Mouse (Mus musculus) ES-CJ7 (cell line): Measurements from ENCODE around the gene Trim80.
A peak's percentile ranks its signal among the peaks of the same experiment; 100 is the strongest.

ENCODE experiments used
- DNase-seq: peaks from one replicate; pipeline ENCODE4 v3.0.0; 2011; ENCODE audit warnings: low read depth, low spot score

Trim80 gene

DNA sequence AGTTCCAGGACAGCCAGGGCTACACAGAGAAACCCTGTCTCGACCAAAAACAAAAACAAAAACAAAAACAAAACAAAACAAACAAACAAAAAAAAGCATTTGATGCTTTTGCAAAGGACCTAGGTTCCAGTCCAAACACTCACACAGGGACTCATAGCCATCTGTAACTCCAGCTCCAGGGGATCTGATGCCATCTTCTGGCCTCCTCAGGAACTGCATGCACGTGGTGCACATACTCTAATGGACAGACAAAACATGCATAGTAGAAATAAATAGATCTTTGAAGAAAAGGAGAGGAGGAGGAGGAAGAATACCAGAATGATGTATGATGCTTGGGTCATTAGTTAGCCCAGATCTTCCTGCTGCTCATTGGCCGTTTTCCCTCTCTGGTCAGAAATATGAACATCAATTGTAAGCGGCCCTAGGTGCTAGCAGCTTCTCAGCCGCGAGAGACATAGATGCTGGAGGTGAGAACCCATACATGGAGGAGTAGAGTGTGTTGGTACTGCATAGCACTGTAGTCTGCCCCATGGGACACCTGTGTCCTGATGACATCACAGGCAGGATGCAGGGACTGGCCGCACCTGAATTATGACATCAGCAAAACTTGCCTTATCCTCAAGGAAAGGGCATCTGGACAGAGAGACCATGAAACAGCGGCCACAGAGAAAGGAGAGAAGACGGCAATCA is at the start of gene Trim80:
Gene Trim80, plus strand, starts transcription at position 640 of the 690 bp plus-strand sequence.
- peak; percentile 66 for DNase-seq

GRCm38 (mm10) chr11:115391358-115391757 is 49.0 kb upstream of the Trim80 start:
- DNase-seq: no peak

- peak; percentile 86 for DNase-seq
Observed at GRCm38 (mm10) chr11:115393721-115394325, 46.5 kb upstream of the Trim80 start.

GRCm38 (mm10) chr11:115398085-115398484 is 42.3 kb upstream of the Trim80 start:
- DNase-seq: no peak

GRCm38 (mm10) chr11:115400126-115400525 is 40.2 kb upstream of the Trim80 start:
- DNase-seq: no peak

DNA sequence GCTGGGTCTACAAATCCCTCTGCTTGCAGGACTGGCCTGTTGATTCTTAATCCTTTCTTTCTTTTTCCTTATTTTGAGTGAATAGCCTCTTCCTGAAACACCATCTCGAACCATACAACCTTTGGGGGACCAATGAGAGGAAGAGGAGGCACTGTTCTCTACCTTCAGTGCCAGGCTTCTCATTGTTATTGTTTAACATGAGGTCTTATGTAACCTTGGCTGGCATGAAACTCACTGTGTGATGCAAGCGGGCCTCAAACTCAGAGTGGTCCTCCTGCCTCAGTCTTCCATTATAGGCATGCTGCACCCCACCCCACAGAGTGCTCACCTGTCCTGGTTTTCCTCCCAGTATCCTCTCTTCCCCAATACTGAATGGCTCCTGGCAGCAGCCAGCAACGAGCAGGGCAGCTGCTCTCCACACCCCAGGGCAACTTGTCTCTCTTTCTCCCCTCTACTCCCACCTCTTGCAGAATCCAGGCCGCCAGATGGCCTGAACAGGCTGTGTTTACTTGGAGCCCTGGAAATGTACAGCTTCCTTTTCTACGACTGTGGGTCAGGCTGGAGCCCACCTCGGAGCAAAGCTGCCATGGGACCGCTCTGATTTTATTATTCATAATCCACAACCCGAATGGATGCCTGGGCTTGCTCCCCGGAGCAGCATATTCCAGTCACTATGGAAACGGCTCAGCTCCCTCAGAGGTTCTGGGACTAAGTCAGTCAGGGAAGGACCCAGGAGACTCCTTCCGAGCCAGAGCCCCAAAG is 39.5 kb upstream of the Trim80 start:
- no peak for DNase-seq

DNA sequence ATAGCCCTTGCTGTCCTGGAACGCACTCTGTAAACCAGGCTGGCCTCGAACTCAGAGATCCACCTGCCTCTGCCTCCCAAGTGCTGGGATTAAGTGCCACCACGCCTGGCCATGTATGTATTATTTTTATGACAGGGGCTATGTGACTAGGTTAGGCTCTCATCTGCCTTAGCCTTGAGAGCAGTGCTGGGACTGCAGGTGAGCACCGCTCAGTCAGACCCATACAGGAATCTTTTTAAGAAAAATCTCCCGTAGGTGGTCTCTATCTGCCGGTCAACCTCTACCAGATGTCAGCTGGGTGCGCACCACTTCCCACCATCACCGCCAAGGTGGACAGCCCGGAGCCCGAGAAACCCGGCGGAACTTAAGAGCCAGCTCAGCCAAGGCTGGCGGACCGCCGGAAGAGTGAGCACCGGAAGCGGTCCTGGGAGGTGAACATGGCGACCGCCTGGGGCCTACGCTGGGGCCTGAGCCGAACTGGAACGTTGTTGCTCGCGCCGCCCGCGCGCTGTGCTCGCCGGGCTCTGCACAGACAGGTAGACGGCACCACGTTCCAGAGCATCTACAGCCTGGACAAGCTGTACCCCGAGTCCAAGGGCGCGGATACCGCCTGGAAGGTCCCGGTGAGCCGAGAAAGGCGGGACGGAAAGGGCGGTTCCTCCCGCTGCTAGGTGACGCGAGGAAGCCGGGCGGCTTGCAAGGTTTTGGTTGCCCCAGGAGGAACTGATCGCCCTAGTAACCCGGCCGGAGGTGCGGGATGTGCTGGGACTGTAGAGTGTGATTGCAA is 36.8 kb upstream of the Trim80 start, which contains the start of gene Mrpl58:
Gene Mrpl58, plus strand, starts transcription at position 415 of the 787 bp plus-strand sequence.
- DNase-seq: peak; percentile 87

DNA sequence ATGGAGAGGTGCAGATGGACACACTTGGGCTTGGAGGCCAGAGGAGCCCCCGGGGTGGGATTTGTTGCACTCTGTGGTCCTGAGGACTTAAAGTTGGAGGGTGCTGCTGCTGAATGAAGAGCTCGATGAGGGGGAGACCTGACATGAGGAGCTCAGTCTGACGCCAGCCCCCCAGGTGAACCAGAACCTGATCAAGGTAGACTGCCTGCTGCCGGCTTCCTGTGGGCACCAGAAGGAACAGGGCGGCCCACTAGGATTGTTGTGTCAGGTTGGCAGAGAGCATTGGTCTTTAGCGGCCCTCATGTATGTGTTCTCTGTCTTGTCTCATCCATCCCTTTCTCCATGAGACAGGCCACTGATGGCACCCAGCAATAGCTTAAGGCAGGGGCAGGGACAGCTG is 34.6 kb upstream of the Trim80 start:
- no peak for DNase-seq

- DNase-seq: no peak
Observed at GRCm38 (mm10) chr11:115406858-115407401, 33.4 kb upstream of the Trim80 start.

DNA sequence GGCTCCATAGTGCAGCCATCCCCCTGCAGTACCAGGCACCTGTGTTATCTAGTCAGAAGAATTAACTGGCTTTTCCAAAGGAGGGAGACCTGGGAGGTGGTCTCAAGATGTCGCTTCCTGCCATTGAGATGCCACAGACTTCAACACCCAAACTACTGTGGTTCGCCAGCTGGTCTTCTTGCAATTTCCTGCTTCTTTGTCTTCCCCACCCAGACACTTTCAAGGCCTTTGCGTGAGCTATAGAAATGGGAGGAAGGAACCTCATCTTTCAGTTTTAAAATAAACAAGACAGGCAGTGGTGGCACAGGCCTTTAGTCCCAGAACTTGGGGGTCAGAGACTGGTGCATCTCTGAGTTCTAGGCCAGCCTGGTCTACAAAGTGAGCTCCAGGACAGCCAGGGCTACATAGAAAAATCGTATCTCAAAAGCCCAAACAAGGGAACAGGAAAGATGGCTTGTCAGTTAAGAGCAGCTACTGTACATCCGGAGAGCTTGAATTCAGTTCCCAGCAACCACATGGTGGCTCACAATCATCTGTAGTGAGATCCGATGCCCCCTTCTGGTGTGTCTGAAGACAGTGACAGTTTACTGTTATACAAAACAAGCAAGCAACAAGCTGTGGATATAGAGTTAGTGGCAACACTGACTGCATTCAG is 32.0 kb upstream of the Trim80 start:
- DNase-seq: no peak

- DNase-seq: no peak
Observed at GRCm38 (mm10) chr11:115409556-115409955, 30.8 kb upstream of the Trim80 start.

DNA sequence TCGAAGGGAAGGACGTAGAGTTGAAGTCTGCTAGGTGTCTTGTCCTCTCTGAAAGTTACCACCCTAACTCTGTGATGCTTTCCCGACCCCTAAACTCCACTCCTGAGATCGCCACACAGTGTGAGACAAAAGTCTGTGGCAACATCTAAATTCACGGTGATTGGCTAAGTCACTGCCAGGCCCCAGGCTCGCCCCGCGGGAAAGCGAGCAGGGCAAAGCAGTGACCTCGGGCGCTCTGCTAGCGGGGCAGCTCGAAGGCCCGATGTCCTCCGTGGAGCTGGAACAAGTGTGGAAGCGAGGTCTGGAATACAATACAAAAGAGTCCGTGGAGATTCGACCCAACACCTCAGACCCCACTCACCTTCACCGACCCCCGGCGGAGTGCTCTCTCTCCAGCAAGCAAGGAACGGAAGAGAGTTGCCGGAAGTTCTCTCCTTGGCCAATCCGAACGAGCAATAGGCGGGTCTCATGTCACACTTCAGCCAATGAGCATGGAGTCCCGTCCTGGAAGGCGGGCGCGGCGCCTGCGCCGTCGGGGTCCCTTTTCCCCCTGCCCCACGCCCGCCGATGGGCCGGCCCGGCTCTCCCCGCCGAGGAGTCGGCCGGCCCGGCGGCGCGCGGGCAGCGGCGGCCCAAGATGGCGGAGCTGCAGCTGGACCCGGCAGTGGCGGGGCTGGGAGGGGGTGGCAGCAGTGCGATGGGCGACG is 20.7 kb upstream of the Trim80 start, which contains the start of the genes Atp5h and Kctd2:
Gene Atp5h, minus strand, starts transcription at position 432 of the 707 bp plus-strand sequence.
Gene Kctd2, plus strand, starts transcription at position 598 of the 707 bp plus-strand sequence.
- DNase-seq: peak; percentile 97

- DNase-seq: no peak
Observed at GRCm38 (mm10) chr11:115420336-115421190, 19.8 kb upstream of the Trim80 start.

DNA sequence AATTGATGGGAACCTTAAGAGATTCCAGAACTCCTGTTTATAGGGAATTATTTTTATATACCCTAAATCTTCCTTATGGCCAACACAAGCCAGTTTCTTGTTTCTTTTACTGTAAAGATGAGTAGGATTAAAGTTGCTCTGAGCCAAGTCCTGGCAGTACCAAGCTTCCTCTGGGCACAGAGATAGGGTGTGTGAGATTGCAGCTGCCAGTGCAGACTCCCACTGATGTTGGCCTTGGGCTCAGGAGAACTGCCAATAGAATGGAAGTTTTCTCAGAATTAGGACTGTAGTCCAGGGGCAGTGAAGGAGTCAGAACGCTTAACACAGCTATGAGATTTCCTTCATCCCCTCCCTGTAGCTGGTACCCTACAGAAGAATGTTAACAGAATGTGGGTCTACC is 19.0 kb upstream of the Trim80 start:
- no peak for DNase-seq

GRCm38 (mm10) chr11:115421972-115422371 is 18.4 kb upstream of the Trim80 start:
- DNase-seq: no peak

GRCm38 (mm10) chr11:115423091-115423490 is 17.3 kb upstream of the Trim80 start:
- no peak for DNase-seq

- DNase-seq: no peak
Observed at GRCm38 (mm10) chr11:115424666-115425065, 15.7 kb upstream of the Trim80 start.

DNA sequence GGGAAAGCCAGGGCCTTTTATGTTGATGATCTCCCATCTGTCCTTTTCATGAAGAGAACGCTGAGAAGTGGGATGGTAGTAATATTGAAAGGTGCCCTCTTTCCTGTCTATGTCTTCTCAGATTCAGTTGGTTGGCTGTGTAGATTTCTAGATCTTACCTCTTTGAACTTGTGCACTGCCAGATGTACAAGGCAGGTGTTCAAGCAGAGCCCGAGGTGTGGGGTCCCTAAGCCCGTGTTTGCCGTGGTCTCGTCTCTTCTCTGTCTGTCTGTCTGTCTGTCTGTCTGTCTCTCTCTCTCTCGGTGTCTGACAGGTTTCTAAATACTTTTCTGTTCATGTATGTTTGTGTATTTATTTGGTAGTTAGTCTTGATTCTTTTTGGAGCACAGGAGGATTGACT is 14.7 kb upstream of the Trim80 start:
- DNase-seq: no peak
